Mouse (Mus musculus) stomach, postnatal 0 days (tissue): Measurements from ENCODE around the gene Olfr652. TPM values are rescaled to one million over a fixed set of nuclear protein-coding genes. Genes with fewer than 3 reads are reported as not detected.

Experiments used
- ATAC-seq: fragments of 200-750 bp; cut with Nextera tagmentation; 2 replicates; pipeline ENCODE4 v1.8.0; 2017; ENCODE audit not compliant: low FRiP score, low TSS enrichment
- DNase-seq: peaks from one replicate; pipeline ENCODE4 v3.0.0-alpha.2; 2016; ENCODE audit warnings: low spot score
- H3K27ac ChIP-seq: fragments of 300-500 bp; sonication (generic); replicated peaks from 2 replicates; pipeline ENCODE4 v1.5.1; 2014; ENCODE audit warnings: mild to moderate bottlenecking, control low read depth
- H3K27me3 ChIP-seq: fragments of 300-500 bp; sonication (generic); 2 replicates; pipeline ENCODE4 v1.6.1; 2014; ENCODE audit warnings: low read length; ENCODE audit not compliant: control insufficient read depth, insufficient read depth
- H3K36me3 ChIP-seq: fragments of 300-500 bp; sonication (generic); 2 replicates; pipeline ENCODE4 v1.6.1; 2014; ENCODE audit warnings: low read length, mixed read lengths; ENCODE audit not compliant: control insufficient read depth, insufficient read depth
- H3K4me1 ChIP-seq: fragments of 300-500 bp; sonication (generic); replicated peaks from 2 replicates; pipeline ENCODE4 v1.6.1; 2014; ENCODE audit warnings: antibody characterized with exemption; ENCODE audit not compliant: control insufficient read depth, insufficient read depth
- H3K4me2 ChIP-seq: fragments of 300-500 bp; sonication (generic); replicated peaks from 2 replicates; pipeline ENCODE4 v1.6.1; 2014; ENCODE audit warnings: low read depth, mild to moderate bottlenecking, control low read depth, moderate library complexity
- H3K4me3 ChIP-seq: fragments of 300-500 bp; sonication (generic); 2 replicates; pipeline ENCODE4 v1.5.1; 2014; ENCODE audit warnings: low read depth, low read length, control low read depth
- H3K9ac ChIP-seq: fragments of 300-500 bp; sonication (generic); 2 replicates; pipeline ENCODE4 v1.6.1; 2014; ENCODE audit warnings: mild to moderate bottlenecking, low read length, control low read depth, mixed read lengths
- H3K9me3 ChIP-seq: fragments of 300-500 bp; sonication (generic); 2 replicates; pipeline ENCODE4 v1.6.1; 2016; ENCODE audit warnings: low read length; ENCODE audit not compliant: control insufficient read depth
- CTCF ChIP-seq: IDR thresholded peaks from 2 replicates; pipeline ENCODE4 v1.5.1; 2016; ENCODE audit warnings: antibody characterized with exemption, low read depth, mild to moderate bottlenecking, moderate library complexity
- EP300 ChIP-seq: optimal IDR thresholded peaks from 2 replicates; pipeline ENCODE3; 2016; ENCODE audit warnings: antibody characterized with exemption
- WGBS: fragments of 180-500 bp; shearing (Covaris S2); extraction: QIAGEN DNeasy Blood & Tissue Kit; methylation state at CpG from one replicate; pipeline ENCODE4 v1.1.7; 2014; 5-methylcytosine and 5-hydroxymethylcytosine counted together
- polyA plus RNA-seq: library from polyadenylated mRNA; unstranded; fragments of >200 nt; fragmentation: Nextera tagmentation; extraction: Ambion mirVana; gene quantifications from 2 replicates; pipeline ENCODE4 v1.2.1, GENCODE M21; 2015

Gene Olfr652
- not detected in 2 replicates for polyA plus RNA-seq

DNA sequence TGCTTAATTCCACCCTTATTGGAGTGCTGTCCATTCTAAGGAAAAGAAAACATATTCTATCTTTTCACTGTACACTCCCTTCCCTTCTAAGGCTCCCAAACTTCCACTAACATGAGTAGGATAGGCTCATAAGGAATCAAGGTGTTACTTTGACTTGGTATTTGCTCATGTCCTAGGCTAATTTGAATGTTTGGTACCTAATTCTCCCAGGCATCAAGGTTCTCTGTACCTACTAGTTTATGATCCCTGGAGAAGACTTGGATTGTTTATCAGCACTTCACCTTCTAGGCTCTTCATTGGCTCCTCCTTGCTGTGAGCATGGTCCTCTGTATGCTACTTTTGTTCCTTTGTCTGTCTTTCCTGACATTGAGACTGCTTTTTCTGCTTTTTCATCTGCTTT lies at the start of gene Olfr652:
Gene Olfr652 (plus strand): TSS at position 301 of the 400 bp plus-strand sequence.
- Histone ChIP-seq H3K27me3 (no peaks in the 10 kb centered on the region), H3K27ac (no peak within 1 kb of the TSS), H3K4me3 (no peak within 1 kb of the TSS), H3K4me2 (no peak within 1 kb of the TSS), H3K9ac (no peak within 1 kb of the TSS), H3K4me1 (no peaks in the 10 kb centered on the region), H3K36me3 (no peaks in the 10 kb centered on the region), H3K9me3 (no peaks in the 10 kb centered on the region)
- TF ChIP-seq EP300 = no peak
- no peak for TF ChIP-seq CTCF
- ATAC-seq (no peak), DNase-seq (no peak)

DNA sequence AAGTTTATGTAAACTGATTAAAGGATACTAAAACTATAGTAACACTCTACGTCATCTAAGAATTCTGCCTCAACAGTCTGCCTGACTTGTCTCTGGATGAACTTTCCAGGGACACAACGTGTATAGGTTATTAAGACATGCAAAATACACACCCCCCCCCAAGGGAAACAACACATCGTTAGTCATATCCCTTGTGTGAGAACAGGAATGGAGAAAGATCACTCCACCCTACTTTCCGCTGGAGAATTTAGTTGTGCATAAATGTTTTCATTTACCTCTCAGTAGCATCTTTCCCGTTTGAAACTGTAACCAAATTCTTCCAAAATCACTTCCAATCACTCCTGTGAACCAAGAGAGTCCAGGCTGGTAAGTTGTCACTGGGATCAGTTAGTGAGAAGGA lies 10.9 kb upstream of the Olfr652 start, which contains the start of gene Olfr651:
Gene Olfr651 (plus strand): TSS at position 301 of the 400 bp plus-strand sequence.
- DNase-seq (no peak), ATAC-seq (no peak)
- no peak within 1 kb of the TSS for H3K4me2 ChIP-seq
- no peaks in the 10 kb centered on the region for H3K4me1 ChIP-seq
- H3K36me3 ChIP-seq = no peaks in the 10 kb centered on the region
- H3K4me3 ChIP-seq = no peak within 1 kb of the TSS
- 65% methylated on average over 5 of the region's 5 CpGs for WGBS
- no peaks in the 10 kb centered on the region for H3K27me3 ChIP-seq
- H3K27ac ChIP-seq = no peak within 1 kb of the TSS
- no peak for TF ChIP-seq EP300
- TF ChIP-seq CTCF = no peak
- no peaks in the 10 kb centered on the region for H3K9me3 ChIP-seq
- H3K9ac ChIP-seq = no peak within 1 kb of the TSS

- H3K27me3 ChIP-seq = no peaks in the 10 kb centered on the region
- no peak overlapping the region for H3K4me2 ChIP-seq
- no peak overlapping the region for H3K27ac ChIP-seq
- H3K4me3 ChIP-seq = no peak overlapping the region
- no peak overlapping the region for H3K9ac ChIP-seq
- DNase-seq (no peak), ATAC-seq (no peak)
- H3K4me1 ChIP-seq = no peaks in the 10 kb centered on the region
- 67% methylated on average over 1 of the region's 1 CpGs for WGBS
- no peaks in the 10 kb centered on the region for H3K9me3 ChIP-seq
- TF ChIP-seq CTCF = no peak
- TF ChIP-seq EP300 = no peak
- no peaks in the 10 kb centered on the region for H3K36me3 ChIP-seq
These were observed 8.0 kb upstream of the Olfr652 start for GRCm38 (mm10) chr7:104552700-104553099.

GRCm38 (mm10) chr7:104577014-104577413 lies 16.3 kb downstream of the Olfr652 start, which contains the start of gene Olfr653:
Olfr653 (plus strand) TSS chr7:104577314.
- Histone ChIP-seq H3K27me3 (no peaks in the 10 kb centered on the region), H3K27ac (no peak within 1 kb of the TSS), H3K4me2 (no peak within 1 kb of the TSS), H3K9me3 (no peaks in the 10 kb centered on the region), H3K9ac (no peak within 1 kb of the TSS), H3K4me1 (no peaks in the 10 kb centered on the region), H3K36me3 (no peaks in the 10 kb centered on the region), H3K4me3 (no peak within 1 kb of the TSS)
- no peak for ATAC-seq
- DNase-seq = no peak
- 53% methylated on average over 2 of the region's 2 CpGs for WGBS
- TF ChIP-seq CTCF = no peak
- TF ChIP-seq EP300 = no peak

- Histone ChIP-seq H3K36me3 (no peaks in the 10 kb centered on the region), H3K4me1 (no peaks in the 10 kb centered on the region), H3K9ac (no peak overlapping the region), H3K9me3 (no peaks in the 10 kb centered on the region), H3K4me3 (no peak overlapping the region), H3K27ac (no peak overlapping the region), H3K27me3 (no peaks in the 10 kb centered on the region), H3K4me2 (no peak overlapping the region)
- DNase-seq (no peak), ATAC-seq (no peak)
- TF ChIP-seq CTCF = no peak
- TF ChIP-seq EP300 = no peak
- WGBS = 89% methylated on average over 4 of the region's 4 CpGs
These were observed 20.1 kb downstream of the Olfr652 start for GRCm38 (mm10) chr7:104580846-104581245.

- ATAC-seq (no peak), DNase-seq (no peak)
- no peaks in the 10 kb centered on the region for H3K27me3 ChIP-seq
- H3K27ac ChIP-seq = no peak overlapping the region
- no peak overlapping the region for H3K9ac ChIP-seq
- H3K9me3 ChIP-seq = no peaks in the 10 kb centered on the region
- no peaks in the 10 kb centered on the region for H3K36me3 ChIP-seq
- no peaks in the 10 kb centered on the region for H3K4me1 ChIP-seq
- no peak overlapping the region for H3K4me2 ChIP-seq
- WGBS = 79% methylated on average over 4 of the region's 4 CpGs
- H3K4me3 ChIP-seq = no peak overlapping the region
- TF ChIP-seq EP300 = no peak
These were observed 20.7 kb downstream of the Olfr652 start for GRCm38 (mm10) chr7:104581429-104581828.
